Mouse (Mus musculus) kidney, embryonic 16.5 days (tissue): ENCODE data around the gene C1qtnf1. TPM values are rescaled to one million over a fixed set of nuclear protein-coding genes. Genes with fewer than 3 reads are reported as not detected.
A peak's percentile ranks its signal among the peaks of the same experiment; 100 is the strongest.

Source experiments
- ATAC-seq: fragments of 200-750 bp; cut with Nextera tagmentation; 2 replicates; pipeline ENCODE4 v1.8.0; 2017; ENCODE audit warnings: moderate TSS enrichment; ENCODE audit not compliant: low FRiP score, low TSS enrichment
- H3K27ac ChIP-seq: fragments of 300-500 bp; sonication (generic); 2 replicates; pipeline ENCODE4 v1.5.1; 2014; ENCODE audit warnings: low read length
- H3K27me3 ChIP-seq: fragments of 300-500 bp; sonication (generic); 2 replicates; pipeline ENCODE4 v1.6.1; 2014; ENCODE audit warnings: low read length, control low read depth, mixed read lengths; ENCODE audit not compliant: insufficient read depth
- H3K36me3 ChIP-seq: fragments of 300-500 bp; sonication (generic); 2 replicates; pipeline ENCODE4 v1.6.1; 2014; ENCODE audit warnings: low read length, control low read depth, mixed read lengths; ENCODE audit not compliant: insufficient read depth
- H3K4me1 ChIP-seq: fragments of 300-500 bp; sonication (generic); 2 replicates; pipeline ENCODE4 v1.6.1; 2014; ENCODE audit warnings: low read length, control low read depth, mixed read lengths; ENCODE audit not compliant: insufficient read depth
- H3K4me2 ChIP-seq: fragments of 300-500 bp; sonication (generic); replicated peaks from 2 replicates; pipeline ENCODE4 v1.6.1; 2014; ENCODE audit warnings: low read depth, low read length
- H3K4me3 ChIP-seq: fragments of 300-500 bp; sonication (generic); 2 replicates; pipeline ENCODE4 v1.5.1; 2014; ENCODE audit warnings: mild to moderate bottlenecking, low read length
- H3K9ac ChIP-seq: fragments of 300-500 bp; sonication (generic); replicated peaks from 2 replicates; pipeline ENCODE4 v1.6.1; 2014; ENCODE audit warnings: low read length
- H3K9me3 ChIP-seq: fragments of 300-500 bp; sonication (generic); 2 replicates; pipeline ENCODE4 v1.6.1; 2016; ENCODE audit warnings: low read length, control low read depth
- WGBS: fragments of 180-500 bp; shearing (Covaris S2); extraction: QIAGEN DNeasy Blood & Tissue Kit; methylation state at CpG from one replicate; pipeline ENCODE4 v1.1.7; 2014; 5-methylcytosine and 5-hydroxymethylcytosine counted together
- polyA plus RNA-seq: library from polyadenylated mRNA; unstranded; fragments of >200 nt; fragmentation: Nextera tagmentation; extraction: Ambion mirVana; gene quantifications from 2 replicates; pipeline ENCODE4 v1.2.1, GENCODE M21; 2015

Gene C1qtnf1
- polyA plus RNA-seq, 1 experiment from 2014 or later = 8.3 TPM

DNA sequence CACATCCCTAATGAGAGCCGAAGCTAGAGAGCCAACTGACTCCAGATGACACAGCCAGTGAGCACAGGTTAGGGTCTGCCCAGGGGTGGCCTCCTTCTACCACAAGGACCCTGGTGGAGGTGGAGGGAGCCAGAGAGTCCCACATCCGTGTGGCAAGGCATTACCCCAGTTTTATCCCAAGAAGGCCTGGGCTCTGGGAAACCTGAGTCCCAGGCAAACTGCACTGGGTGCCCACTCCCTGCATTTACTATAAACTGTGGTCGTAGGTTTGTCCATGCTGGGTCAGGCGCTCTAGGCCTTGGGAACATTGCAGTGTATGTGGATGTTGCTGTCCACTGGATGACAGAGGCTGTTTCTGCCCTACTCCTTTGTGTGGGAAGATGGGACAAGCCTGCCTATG, 26.8 kb upstream of the C1qtnf1 start:
- Histone ChIP-seq H3K4me1 (peaks cover 42% of the 10 kb centered on the region), H3K36me3 (peaks cover 7% of the 10 kb centered on the region; the same call in 1 of the 2 replicates), H3K27ac (peak overlapping the region; percentile 84), H3K9me3 (no peaks in the 10 kb centered on the region), H3K9ac (peak overlapping the region; percentile 29), H3K27me3 (no peaks in the 10 kb centered on the region), H3K4me3 (no peak overlapping the region), H3K4me2 (peak overlapping the region; percentile 3; the same call in 1 of the 2 replicates)
- WGBS = 77% methylated on average over 4 of the region's 4 CpGs
- ATAC-seq = peak; percentile 8; the same call in 1 of the 2 replicates

DNA sequence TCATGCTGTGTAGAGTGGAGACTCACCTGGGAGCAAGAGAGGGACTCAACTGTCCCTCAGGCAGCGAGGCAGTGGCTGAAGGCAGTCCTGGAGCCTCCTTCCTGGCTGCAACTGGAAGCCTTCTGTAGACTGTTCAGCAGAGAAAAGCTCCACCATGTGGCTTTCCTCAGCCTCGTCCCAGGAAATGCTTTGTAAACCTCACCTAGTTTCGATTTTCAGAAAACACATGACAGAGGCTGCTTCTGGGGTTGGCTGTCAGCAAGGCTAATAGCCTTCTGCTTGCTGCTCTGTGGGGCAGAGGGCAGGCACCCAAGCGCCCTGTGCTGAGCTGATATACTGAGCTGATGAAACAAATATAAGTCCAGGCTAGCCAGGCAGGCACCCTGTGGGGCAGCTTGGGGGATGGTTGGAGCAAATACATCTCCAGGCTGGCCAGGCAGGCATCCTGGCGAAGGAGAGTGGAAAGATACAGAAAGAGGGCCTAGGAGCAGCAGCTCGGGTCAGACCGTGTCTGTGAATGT, 26.2 kb upstream of the C1qtnf1 start, which contains the start of gene Lgals3bp:
TSS of gene Lgals3bp (minus strand) at position 333 of the 521 bp plus-strand sequence.
- Histone ChIP-seq H3K4me2 (peak within 1 kb of the TSS; percentile 3), H3K4me3 (peak within 1 kb of the TSS; percentile 9; the same call in 1 of the 2 replicates), H3K4me1 (peaks cover 45% of the 10 kb centered on the region), H3K27me3 (no peaks in the 10 kb centered on the region), H3K9ac (peak within 1 kb of the TSS; percentile 29), H3K9me3 (no peaks in the 10 kb centered on the region), H3K36me3 (peaks cover 13% of the 10 kb centered on the region), H3K27ac (peak within 1 kb of the TSS; percentile 84)
- peak; percentile 60 for ATAC-seq
- 24% methylated on average over 7 of the region's 7 CpGs for WGBS

DNA sequence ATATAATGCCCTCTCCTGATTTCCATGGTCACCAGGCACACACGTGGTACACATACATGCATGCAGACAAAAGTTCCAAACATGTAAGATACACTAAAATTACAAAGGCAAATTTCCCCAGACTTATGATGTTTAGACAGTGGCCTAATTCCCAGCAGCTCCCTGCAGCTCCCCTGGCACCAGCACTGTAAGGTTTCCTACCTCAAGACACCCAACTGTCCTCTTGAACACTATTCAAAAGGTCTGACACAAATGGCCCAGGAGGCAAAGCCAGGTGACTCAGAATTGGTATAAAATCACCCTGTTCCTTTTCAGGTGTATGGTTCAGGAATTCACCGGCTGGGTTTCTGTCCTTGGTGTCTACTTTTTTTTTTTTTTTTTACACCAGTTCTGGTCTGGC, 24.8 kb upstream of the C1qtnf1 start:
- no peak overlapping the region for H3K4me2 ChIP-seq
- ATAC-seq = no peak
- H3K36me3 ChIP-seq = peaks cover 27% of the 10 kb centered on the region
- H3K9ac ChIP-seq = no peak overlapping the region
- no peak overlapping the region for H3K27ac ChIP-seq
- 79% methylated on average over 2 of the region's 2 CpGs for WGBS
- H3K27me3 ChIP-seq = no peaks in the 10 kb centered on the region
- no peak overlapping the region for H3K4me3 ChIP-seq
- H3K4me1 ChIP-seq = peaks cover 45% of the 10 kb centered on the region
- H3K9me3 ChIP-seq = no peaks in the 10 kb centered on the region

DNA sequence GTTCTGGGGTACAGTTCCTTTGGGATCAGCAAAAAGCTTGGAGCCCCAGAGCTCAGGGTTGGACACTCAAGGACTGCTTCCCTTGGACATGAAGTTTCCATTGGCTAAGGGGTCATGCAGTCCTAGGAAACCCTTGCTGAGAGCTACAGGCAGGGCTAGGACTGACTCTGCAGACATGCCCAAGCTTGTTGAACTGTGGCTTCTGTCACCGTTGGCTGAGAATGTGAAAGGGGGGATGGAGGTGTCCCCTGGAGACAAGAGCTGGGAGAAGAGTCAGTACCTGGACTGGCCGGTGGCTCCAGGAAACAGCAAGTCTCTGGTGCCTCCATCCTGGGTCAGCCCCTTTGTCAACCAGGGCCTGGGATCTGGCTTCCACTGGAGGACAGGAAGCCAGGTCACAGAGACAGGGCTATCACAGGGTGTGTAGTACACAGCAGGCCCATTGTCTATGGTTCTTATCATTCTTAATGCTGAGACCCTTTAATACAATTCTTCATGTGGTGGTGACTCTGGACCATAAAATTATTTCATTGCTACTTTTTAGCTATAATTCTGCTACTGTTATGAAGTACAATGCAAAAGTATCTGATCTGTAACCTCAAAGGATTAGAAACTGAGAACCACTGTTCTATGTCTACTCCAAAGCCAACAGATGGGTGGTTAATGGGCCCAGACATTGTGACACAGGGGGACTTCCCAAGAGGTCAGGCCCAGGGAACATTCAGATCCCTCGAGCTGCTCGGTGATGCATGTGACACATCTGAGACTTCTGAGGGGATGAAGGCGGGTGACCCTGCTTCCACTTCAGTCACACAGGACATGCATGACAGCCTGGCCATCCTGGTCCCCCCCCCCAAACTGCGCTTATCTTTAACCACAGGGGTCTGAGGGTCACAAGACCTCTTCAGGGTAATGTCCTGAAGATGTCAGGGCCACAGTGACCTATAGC, 23.8 kb upstream of the C1qtnf1 start:
- WGBS = 49% methylated on average over 6 of the region's 6 CpGs
- H3K9me3 ChIP-seq = no peaks in the 10 kb centered on the region
- no peak overlapping the region for H3K9ac ChIP-seq
- H3K36me3 ChIP-seq = peaks cover 36% of the 10 kb centered on the region
- H3K4me2 ChIP-seq = no peak overlapping the region
- 0 out of 2 replicates have a peak overlapping the region, but pooled peaks have one; percentile 43 for H3K27ac ChIP-seq
- H3K27me3 ChIP-seq = no peaks in the 10 kb centered on the region
- H3K4me3 ChIP-seq = no peak overlapping the region
- peaks cover 45% of the 10 kb centered on the region for H3K4me1 ChIP-seq
- ATAC-seq = no peak

DNA sequence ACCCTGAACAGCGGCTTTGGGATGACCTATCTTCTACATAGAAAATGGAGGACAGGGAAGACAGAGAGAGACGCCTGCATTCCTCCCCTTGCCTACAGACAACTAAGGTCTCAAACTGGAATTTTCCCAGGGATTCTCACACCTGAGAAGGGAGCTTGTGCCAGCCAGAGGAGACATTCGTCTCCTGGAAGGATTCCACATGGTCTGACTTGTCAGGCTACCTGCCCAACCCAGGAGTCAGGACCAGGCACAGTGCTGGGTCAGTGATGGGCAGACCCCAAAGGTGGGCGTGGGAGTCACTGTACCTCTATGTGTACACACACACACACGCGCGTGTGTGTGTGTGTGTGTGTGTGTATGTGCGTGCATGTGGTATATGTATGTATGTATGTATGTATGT, 22.7 kb upstream of the C1qtnf1 start:
- no peaks in the 10 kb centered on the region for H3K27me3 ChIP-seq
- no peaks in the 10 kb centered on the region for H3K9me3 ChIP-seq
- H3K27ac ChIP-seq = no peak overlapping the region; the same call in 1 of the 2 replicates
- H3K4me2 ChIP-seq = no peak overlapping the region
- H3K4me1 ChIP-seq = peaks cover 40% of the 10 kb centered on the region
- 90% methylated on average over 8 of the region's 8 CpGs for WGBS
- no peak overlapping the region for H3K9ac ChIP-seq
- no peak overlapping the region for H3K4me3 ChIP-seq
- ATAC-seq = no peak
- H3K36me3 ChIP-seq = peaks cover 37% of the 10 kb centered on the region

DNA sequence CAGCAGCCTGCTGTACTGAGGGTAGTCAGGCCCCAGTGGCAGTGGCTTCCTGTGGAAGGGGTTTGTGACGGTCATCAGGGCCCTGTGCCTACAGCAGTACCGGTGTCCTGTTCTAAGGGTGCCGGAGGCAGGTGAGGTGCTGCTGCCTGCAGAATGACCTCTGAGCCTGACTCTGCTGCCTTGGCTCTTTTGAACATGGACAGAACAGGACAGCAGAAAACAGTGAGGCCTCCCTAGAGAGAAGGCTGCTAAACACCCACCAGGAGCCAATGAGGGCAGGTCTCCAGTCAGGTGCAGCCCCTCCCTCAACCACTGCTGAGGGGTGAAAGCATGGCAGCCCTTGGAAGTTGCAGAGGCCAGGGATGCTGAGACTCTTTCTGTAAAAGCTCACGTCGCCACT, 21.5 kb upstream of the C1qtnf1 start:
- peak overlapping the region; percentile 14; the same call in 1 of the 2 replicates for H3K27ac ChIP-seq
- no peaks in the 10 kb centered on the region for H3K27me3 ChIP-seq
- H3K4me3 ChIP-seq = no peak overlapping the region
- no peak overlapping the region for H3K9ac ChIP-seq
- 80% methylated on average over 5 of the region's 5 CpGs for WGBS
- peaks cover 45% of the 10 kb centered on the region for H3K36me3 ChIP-seq
- no peak overlapping the region for H3K4me2 ChIP-seq
- H3K4me1 ChIP-seq = peaks cover 40% of the 10 kb centered on the region
- no peak for ATAC-seq
- H3K9me3 ChIP-seq = no peaks in the 10 kb centered on the region

DNA sequence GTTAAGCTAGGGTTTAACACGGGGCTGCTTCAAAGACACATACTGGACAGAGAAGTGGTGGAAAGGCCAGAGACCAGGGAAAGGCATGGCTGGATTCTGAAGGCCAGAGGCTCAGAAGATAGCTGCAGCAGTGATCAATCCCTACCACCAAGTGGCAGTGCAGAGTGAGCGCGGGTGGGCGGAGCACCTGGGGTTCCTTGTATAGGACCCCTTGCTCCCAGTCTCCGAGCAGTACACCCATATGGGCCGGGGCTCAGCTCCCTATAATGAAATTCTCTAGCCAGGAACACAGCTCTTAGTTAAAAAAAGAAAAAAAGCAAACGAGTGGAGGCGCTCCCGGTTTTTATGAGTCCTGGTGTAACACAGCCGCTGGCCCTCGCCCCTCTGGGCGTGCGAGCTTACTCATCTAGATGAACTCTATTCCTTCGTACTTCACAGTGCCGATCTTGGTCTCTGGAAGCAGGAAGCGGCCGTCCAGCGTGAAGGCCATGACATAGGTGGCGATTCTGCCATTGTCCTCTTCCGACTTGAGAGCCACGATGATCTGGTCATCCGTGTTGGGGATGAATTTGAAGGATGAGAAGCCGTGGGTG, 20.6 kb upstream of the C1qtnf1 start:
- ATAC-seq = no peak
- WGBS = 83% methylated on average over 23 of the region's 23 CpGs
- no peaks in the 10 kb centered on the region for H3K27me3 ChIP-seq
- no peaks in the 10 kb centered on the region for H3K9me3 ChIP-seq
- no peak overlapping the region for H3K4me2 ChIP-seq
- H3K27ac ChIP-seq = no peak overlapping the region
- no peak overlapping the region for H3K9ac ChIP-seq
- peaks cover 40% of the 10 kb centered on the region for H3K4me1 ChIP-seq
- peaks cover 45% of the 10 kb centered on the region for H3K36me3 ChIP-seq
- no peak overlapping the region for H3K4me3 ChIP-seq

DNA sequence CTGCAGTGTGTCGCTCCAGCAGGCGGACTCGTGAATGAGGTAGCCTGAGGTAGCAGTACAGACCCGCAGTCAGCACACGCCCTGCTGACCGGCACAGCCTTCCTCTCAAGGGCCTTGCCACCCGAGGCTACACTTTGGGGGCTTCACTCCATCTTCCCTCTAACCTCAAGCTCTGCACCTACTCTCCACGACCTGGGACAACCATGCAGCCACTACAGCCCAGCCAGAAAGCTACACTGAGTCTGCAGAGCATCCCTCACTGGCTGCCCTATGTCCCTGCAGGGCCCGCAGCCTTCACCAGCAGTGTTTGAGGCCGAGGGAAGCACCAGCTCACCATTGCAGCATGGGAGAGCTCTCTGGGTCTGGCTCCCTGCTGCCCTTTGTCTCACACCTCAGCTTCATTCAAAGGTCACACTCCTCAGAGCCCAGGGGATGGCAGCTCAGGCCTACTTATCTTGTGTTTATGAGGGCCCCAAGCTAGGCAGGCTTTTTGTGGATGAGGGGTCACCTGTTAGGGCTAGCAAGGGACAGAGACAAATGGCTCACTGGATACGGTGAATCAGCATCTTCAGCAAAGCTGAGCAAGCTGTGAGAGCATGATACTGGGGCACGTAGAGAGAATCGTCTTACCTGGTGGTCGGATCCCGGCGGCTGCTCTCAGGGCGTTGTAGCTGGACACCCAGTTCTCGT, 19.8 kb upstream of the C1qtnf1 start:
- no peak overlapping the region for H3K4me2 ChIP-seq
- no peak for ATAC-seq
- H3K27me3 ChIP-seq = no peaks in the 10 kb centered on the region
- no peak overlapping the region for H3K9ac ChIP-seq
- no peaks in the 10 kb centered on the region for H3K9me3 ChIP-seq
- no peak overlapping the region for H3K4me3 ChIP-seq
- H3K36me3 ChIP-seq = peaks cover 49% of the 10 kb centered on the region
- H3K4me1 ChIP-seq = peaks cover 47% of the 10 kb centered on the region
- 81% methylated on average over 18 of the region's 18 CpGs for WGBS
- no peak overlapping the region for H3K27ac ChIP-seq
